Mouse (Mus musculus) heart, embryonic 14.5 days (tissue): ENCODE measurements around the gene Sucla2. TPM values are rescaled to one million over a fixed set of nuclear protein-coding genes. Genes with fewer than 3 reads are reported as not detected.

Experiments used
- ATAC-seq: fragments of 200-750 bp; cut with Nextera tagmentation; 2 replicates; pipeline ENCODE4 v1.8.0; 2017; ENCODE audit warnings: low read depth, moderate TSS enrichment; ENCODE audit not compliant: insufficient number of reproducible peaks, insufficient read depth, low FRiP score
- H3K27ac ChIP-seq, 2 experiments: fragments of 200-500 bp in 1 of 2; fragments of 300-500 bp in 1 of 2; sonication (generic) in 1 of 2; replicated peaks in 1 of 2; 2 replicates each; pipeline ENCODE4 v1.5.1; 2012 to 2014; ENCODE audit warnings: low read depth in 2 of 2, low read length in 2 of 2, control low read depth in 1 of 2, mild to moderate bottlenecking in 1 of 2, mixed read lengths in 1 of 2; ENCODE audit not compliant: control insufficient read depth in 1 of 2, insufficient read depth in 1 of 2
- H3K27me3 ChIP-seq: fragments of 300-500 bp; sonication (generic); 2 replicates; pipeline ENCODE4 v1.6.1; 2014; ENCODE audit warnings: mild to moderate bottlenecking, low read length, control low read depth; ENCODE audit not compliant: control insufficient read depth, insufficient read depth
- H3K36me3 ChIP-seq: fragments of 300-500 bp; sonication (generic); 2 replicates; pipeline ENCODE4 v1.6.1; 2014; ENCODE audit warnings: mild to moderate bottlenecking, control low read depth, low read length, mixed read lengths; ENCODE audit not compliant: control insufficient read depth, insufficient read depth
- H3K4me1 ChIP-seq, 2 experiments: fragments of 200-500 bp in 1 of 2; fragments of 300-500 bp in 1 of 2; sonication (generic) in 1 of 2; 2 replicates each; pipeline ENCODE4 v1.6.1; 2012 to 2014; ENCODE audit warnings: low read length in 2 of 2, control low read depth in 1 of 2, mixed read lengths in 1 of 2; ENCODE audit not compliant: control insufficient read depth in 2 of 2, insufficient read depth in 2 of 2
- H3K4me2 ChIP-seq: fragments of 300-500 bp; sonication (generic); 2 replicates; pipeline ENCODE4 v1.6.1; 2014; ENCODE audit warnings: mild to moderate bottlenecking, low read length
- H3K4me3 ChIP-seq, 2 experiments: fragments of 200-500 bp in 1 of 2; fragments of 300-500 bp in 1 of 2; sonication (generic) in 1 of 2; 2 replicates each; pipeline ENCODE4 v1.5.1; 2012 to 2014; ENCODE audit warnings: low read length in 2 of 2, mild to moderate bottlenecking in 2 of 2, control low read depth in 1 of 2, low read depth in 1 of 2, moderate library complexity in 1 of 2; ENCODE audit not compliant: control insufficient read depth in 1 of 2, insufficient read depth in 1 of 2
- H3K9ac ChIP-seq: fragments of 300-500 bp; sonication (generic); 2 replicates; pipeline ENCODE4 v1.6.1; 2014; ENCODE audit warnings: mild to moderate bottlenecking, low read length
- H3K9me3 ChIP-seq: fragments of 300-500 bp; sonication (generic); 2 replicates; pipeline ENCODE4 v1.6.1; 2016; ENCODE audit warnings: low read length, control low read depth; ENCODE audit not compliant: control insufficient read depth
- WGBS: fragments of 180-500 bp; shearing (Covaris S2); extraction: QIAGEN DNeasy Blood & Tissue Kit; methylation state at CpG from one replicate; pipeline ENCODE4 v1.1.7; 2014; 5-methylcytosine and 5-hydroxymethylcytosine counted together
- polyA plus RNA-seq: library from polyadenylated mRNA; unstranded; fragments of >200 nt; fragmentation: Nextera tagmentation; extraction: Ambion mirVana; gene quantifications from 2 replicates; pipeline ENCODE4 v1.2.1, GENCODE M21; 2014

Sucla2 gene
- 240 and 242 TPM in 2 replicates for polyA plus RNA-seq

DNA sequence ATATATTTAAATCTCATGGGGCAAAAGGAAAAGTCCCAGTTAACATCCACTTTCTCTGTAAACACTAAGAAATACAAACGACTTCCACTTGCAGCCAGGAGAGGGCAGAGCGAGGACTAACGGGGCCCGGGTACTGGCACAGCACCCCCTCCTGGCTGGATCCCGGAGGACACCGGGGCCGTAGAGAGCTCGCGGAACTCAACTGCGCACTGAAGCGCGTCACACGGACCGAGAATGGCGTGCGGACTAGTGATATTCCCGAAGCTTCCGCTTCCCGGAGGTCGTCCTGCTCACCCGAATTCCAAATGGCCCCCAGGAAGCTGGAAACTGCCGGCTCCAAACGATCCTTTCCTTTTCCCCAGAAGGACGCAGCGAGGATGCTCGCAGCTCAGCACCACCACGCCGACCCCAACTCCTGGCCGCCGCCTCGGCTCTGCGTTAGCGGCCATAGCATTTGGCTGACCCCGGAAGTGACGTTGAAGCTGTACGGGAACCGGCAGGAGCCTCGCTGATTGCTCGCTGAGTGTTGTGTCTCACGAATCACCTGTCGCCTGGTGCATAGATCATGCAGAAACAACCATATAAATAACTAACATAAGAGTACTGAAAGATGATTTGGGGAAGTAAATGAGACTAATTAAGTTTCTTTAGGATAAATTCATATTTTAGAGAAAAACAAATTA, at the start of gene Sucla2:
TSS of gene Sucla2 (plus strand) at position 554 of the 683 bp plus-strand sequence.
- Histone ChIP-seq H3K9me3 (no peaks in the 10 kb centered on the region), H3K27me3 (no peaks in the 10 kb centered on the region; the same call in 1 of the 2 replicates), H3K27ac (peak within 1 kb of the TSS; percentile 86 to 97), H3K4me1 (peaks cover 0 to 5% of the 10 kb centered on the region in 2 experiments; a peak in 1 of 4 replicates), H3K36me3 (no peaks in the 10 kb centered on the region), H3K4me3 (peak within 1 kb of the TSS; percentile 53 to 73), H3K4me2 (peak within 1 kb of the TSS; percentile 58), H3K9ac (peak within 1 kb of the TSS; percentile 74)
- under 1% methylated on average over 38 of the region's 41 CpGs for WGBS
- peak; percentile 97 for ATAC-seq

DNA sequence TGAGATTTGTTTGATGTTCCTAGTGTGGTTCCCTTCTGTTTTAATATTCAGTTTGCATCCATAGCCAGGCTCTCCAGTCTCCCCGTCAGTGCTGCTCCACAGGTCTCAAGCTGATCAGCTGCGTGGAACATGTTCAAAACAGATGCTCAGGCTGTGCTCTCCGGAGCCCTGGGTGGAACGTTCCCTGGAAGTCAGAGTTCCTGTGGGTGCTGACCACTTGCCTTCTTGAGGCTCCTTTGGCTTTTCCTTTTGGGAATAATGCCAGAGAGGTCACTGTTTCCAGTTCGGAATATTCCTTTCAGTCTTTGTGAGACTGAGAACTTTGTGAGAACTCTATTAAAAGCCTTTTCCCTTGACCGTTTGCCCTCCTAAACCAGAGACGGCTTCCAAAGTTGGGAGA, 49.6 kb upstream of the Sucla2 start:
- H3K9me3 ChIP-seq = no peaks in the 10 kb centered on the region
- H3K4me1 ChIP-seq = peaks cover 9 to 10% of the 10 kb centered on the region in 2 experiments
- ATAC-seq = no peak; the same call in 1 of the 2 replicates
- H3K36me3 ChIP-seq = no peaks in the 10 kb centered on the region
- no peaks in the 10 kb centered on the region for H3K27me3 ChIP-seq
- H3K4me3 ChIP-seq = no peak overlapping the region
- no peak overlapping the region for H3K4me2 ChIP-seq
- 57% methylated on average over 7 of the region's 7 CpGs for WGBS
- no peak overlapping the region; a peak in 1 of 4 replicates for H3K27ac ChIP-seq
- H3K9ac ChIP-seq = no peak overlapping the region

DNA sequence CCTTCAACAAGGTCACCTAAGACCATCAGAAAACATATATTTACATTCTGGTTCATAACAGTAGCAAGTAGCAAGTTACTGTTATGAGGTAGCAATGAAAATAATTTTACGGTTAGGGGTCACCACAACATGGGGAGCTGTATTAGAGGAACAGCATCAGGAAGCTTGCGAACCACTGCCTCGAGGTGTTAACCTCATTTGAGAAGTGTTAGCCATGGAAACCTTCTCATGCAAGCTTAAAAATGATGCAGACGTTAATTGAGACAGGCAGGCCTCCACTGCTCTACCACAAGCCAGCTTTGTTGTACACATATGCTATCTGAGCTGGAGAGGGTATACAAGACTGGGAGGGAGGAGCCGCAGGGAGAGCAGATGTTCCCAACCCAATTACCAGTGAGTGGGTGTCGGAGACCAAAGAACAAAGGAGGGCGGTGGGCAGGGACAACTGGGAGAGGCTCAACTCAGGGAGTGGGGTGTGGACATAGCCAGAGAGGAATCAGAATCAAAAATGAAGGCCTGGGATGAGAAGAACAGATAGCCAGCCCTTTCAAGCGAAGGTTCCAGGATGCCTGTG, 48.7 kb upstream of the Sucla2 start:
- Histone ChIP-seq H3K9ac (no peak overlapping the region), H3K36me3 (no peaks in the 10 kb centered on the region), H3K27ac (no peak overlapping the region), H3K4me2 (no peak overlapping the region), H3K9me3 (no peaks in the 10 kb centered on the region), H3K4me3 (no peak overlapping the region), H3K4me1 (peaks cover 9 to 10% of the 10 kb centered on the region in 2 experiments), H3K27me3 (no peaks in the 10 kb centered on the region)
- ATAC-seq = no peak
- 81% methylated on average over 8 of the region's 8 CpGs for WGBS

DNA sequence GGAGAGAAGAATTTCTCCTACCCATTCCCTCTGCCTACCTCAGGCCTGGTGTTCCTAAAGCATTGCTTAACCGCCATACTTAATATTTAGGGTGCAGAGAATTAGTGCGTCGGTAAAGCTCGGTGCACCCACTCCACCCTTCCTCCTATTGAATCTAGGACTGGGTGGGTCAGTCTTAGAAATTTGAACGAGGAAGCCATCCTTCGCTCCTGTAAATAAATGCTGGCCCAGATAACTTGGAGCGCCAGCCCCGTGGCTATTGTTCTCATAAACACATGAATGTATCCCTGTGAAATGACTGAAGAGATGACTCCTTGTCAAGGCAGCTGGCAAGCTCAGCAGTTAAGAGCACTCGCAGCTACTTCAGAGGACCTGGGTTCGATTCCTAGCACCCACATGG, 48.0 kb upstream of the Sucla2 start:
- ATAC-seq = no peak
- H3K36me3 ChIP-seq = no peaks in the 10 kb centered on the region
- H3K4me3 ChIP-seq = no peak overlapping the region
- no peak overlapping the region for H3K9ac ChIP-seq
- WGBS = 93% methylated on average over 10 of the region's 10 CpGs
- H3K27ac ChIP-seq = no peak overlapping the region
- H3K27me3 ChIP-seq = no peaks in the 10 kb centered on the region
- H3K4me1 ChIP-seq = peaks cover 9 to 13% of the 10 kb centered on the region in 2 experiments
- no peaks in the 10 kb centered on the region for H3K9me3 ChIP-seq
- H3K4me2 ChIP-seq = no peak overlapping the region

DNA sequence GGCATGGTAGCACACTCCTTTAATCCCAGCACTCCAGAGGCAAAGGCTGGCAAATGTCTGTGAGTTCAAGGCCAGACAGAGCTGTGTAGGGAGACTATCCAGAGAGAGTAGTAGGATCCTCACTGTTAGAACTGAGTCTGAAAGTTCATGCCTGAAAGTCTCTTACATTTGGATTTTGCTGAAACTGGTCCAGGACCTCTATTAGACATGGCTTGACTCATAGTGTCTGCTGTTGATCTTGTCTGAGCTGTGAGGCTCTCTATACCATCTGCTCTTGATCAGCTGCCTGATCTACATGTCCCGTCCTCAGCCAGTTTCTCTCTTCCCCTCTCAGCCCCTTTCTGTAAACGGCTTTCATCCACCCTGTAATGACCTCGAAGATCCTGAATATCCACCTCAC, 46.8 kb upstream of the Sucla2 start:
- no peak overlapping the region for H3K4me2 ChIP-seq
- ATAC-seq = no peak
- 82% methylated on average over 3 of the region's 3 CpGs for WGBS
- H3K27me3 ChIP-seq = no peaks in the 10 kb centered on the region
- no peaks in the 10 kb centered on the region for H3K9me3 ChIP-seq
- H3K4me1 ChIP-seq = peaks cover 9 to 13% of the 10 kb centered on the region in 2 experiments
- no peak overlapping the region for H3K4me3 ChIP-seq
- no peak overlapping the region for H3K9ac ChIP-seq
- no peak overlapping the region for H3K27ac ChIP-seq
- H3K36me3 ChIP-seq = no peaks in the 10 kb centered on the region

DNA sequence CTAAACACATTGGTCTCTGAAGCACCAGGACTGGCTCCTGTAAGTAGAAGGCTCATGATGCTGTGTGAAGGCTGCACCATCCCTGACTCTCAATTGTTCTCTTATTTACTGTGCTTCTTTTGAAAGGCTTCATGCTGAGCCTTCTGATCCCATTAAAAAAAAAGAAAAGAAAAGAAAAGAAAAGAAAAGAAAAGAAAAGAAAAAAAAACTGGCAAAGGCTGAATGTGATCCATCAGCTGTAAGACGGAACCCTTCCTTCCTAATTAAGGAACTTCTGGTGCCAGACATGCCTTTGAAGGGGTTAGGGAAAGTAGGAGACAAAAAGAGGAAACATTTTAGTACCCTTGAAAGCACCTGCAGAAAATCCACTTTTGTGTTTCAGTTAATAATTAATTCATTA, 45.3 kb upstream of the Sucla2 start:
- H3K27ac ChIP-seq = no peak overlapping the region
- peaks cover 3 to 8% of the 10 kb centered on the region in 2 experiments; a peak in 3 of 4 replicates for H3K4me1 ChIP-seq
- H3K4me2 ChIP-seq = no peak overlapping the region
- no peaks in the 10 kb centered on the region for H3K9me3 ChIP-seq
- ATAC-seq = no peak
- no peaks in the 10 kb centered on the region for H3K27me3 ChIP-seq
- no peak overlapping the region for H3K4me3 ChIP-seq
- H3K9ac ChIP-seq = no peak overlapping the region
- WGBS = 60% methylated on average over 1 of the region's 1 CpGs
- no peaks in the 10 kb centered on the region for H3K36me3 ChIP-seq

DNA sequence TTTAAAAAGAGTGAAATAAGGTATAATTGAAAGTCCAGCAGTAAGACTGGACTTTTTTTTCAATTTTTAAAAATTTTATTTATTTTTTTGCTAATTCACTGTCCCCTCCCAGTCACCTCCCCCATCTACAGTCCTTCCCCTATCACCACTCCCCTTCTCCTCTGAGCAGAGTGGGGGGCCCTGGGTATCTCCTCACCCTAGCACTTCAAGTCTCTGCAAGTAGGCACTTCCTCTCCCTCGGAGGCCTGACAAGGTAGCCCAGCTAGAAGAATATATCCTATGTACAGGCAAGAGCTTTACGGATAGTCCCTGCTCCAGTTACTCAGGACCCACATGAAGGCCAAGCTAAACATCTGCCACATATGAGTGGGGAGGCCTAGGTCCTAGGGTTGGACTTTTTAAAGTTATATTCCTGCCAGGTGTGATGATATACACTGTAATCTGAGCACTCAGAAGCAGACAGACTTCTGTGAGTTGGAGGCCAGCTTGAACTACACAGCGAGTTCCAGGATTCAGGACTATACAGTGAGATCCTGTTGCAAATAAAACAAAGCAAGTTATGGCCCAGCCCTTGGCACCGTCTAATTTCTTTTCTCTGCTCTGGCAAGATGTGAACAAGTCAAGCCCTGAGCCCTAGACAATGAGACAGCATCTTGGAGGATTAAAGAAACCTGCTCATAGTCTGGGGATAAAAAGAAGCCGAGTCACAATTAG, 41.4 kb upstream of the Sucla2 start:
- Histone ChIP-seq H3K4me1 (peaks cover 0 to 7% of the 10 kb centered on the region in 2 experiments; a peak in 2 of 4 replicates), H3K9ac (no peak overlapping the region), H3K4me2 (no peak overlapping the region), H3K36me3 (no peaks in the 10 kb centered on the region), H3K4me3 (no peak overlapping the region), H3K9me3 (no peaks in the 10 kb centered on the region), H3K27me3 (no peaks in the 10 kb centered on the region), H3K27ac (no peak overlapping the region)
- 76% methylated on average over 5 of the region's 5 CpGs for WGBS
- ATAC-seq = no peak; the same call in 1 of the 2 replicates
